Mouse (Mus musculus): ENCODE data around the gene 4930415O20Rik. TPM values are rescaled to one million over a fixed set of nuclear protein-coding genes. Genes with fewer than 3 reads are reported as not detected.

4930415O20Rik gene
- total RNA-seq, 2 experiments from 2014 or later = not detected

DNA sequence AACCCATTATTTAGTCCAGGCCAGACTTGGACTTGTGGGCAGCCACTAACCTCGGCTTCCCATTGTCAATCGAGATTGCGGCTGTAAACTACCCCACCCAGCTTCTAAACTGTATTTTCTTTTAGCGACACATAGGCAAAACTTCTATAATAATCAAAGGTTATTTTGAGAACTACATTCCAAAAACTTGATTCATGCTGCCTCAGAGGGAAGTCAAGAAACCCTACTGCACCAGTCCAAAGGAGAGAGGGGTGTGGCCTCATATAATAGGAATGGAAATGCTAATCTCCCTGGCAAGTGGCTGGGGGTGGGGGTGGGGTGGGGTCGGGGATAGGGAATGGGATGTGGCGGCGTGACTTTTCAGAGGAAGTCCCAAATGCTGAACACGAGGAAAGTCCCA lies 55.3 kb downstream of the 4930415O20Rik start:
- no peak for ATAC-seq (replicated peaks; ENCODE audit: poor library complexity, severe bottlenecking)

DNA sequence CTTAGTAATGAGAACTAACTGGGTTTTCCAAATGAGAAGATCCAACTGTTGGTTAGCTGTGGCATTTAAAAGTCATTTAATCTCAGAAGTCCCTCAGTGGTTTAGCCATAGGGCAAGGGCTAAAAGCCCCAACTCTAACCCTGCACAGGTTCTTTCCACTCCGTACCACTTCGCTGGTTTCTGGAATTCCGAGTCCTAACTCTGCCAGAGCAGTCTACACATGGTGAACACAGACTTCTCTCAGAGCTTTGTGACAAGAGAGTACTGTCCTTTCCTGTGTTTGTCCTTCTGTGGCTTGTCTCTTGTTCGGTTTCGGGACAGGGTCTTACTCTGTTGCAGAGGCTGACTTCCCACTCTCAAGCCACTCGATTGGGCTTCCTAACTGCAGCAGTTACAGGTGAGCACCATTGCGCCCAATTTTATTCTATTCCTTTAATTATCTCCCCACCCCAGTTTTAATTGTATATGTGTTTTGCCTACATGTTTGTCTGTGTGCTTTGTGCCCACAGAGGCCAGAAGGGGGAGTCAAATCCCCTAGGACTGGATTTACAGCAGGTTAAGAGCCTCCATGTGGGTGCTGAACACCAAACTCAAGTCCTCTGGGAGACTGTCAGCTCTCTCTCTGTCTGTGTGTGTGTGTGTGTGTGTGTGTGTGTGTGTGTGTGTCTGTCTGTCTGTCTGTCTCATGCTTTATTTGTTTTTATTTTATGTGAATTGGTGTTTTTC lies 55.8 kb downstream of the 4930415O20Rik start:
- no peak for ATAC-seq (replicated peaks; ENCODE audit: poor library complexity, severe bottlenecking)

DNA sequence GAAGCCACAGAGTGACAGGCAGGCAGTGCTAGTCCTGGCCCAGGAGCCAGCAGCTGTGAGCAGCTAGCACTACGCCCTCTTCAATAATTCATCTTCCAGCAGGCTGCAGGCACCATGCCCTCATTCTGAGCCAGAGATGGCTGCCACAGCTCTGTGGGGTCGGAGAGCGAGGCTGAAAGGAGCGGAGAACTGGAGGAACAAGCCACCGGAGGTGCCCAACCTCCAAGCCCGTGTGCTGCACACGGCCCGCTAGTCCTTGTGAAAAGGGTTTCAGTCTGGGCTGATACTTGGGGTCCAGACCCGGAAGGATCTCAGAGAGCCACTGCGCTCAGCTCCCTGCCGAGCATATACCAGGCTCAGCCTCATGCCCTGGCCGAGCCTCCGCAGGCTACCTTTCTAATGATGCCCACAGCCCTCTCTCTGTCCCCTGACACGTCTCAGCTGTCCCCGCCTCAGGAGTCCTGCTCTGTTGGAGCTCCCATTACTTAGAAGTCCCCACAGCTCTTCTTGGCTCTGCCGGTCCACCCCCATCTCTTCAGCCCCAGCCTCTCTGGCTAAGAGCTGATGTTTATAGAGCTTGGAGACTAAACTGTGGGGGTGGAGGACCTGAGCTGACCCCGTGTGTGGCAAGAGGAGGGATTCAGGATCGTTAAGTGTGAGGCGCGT lies 57.9 kb downstream of the 4930415O20Rik start:
- ATAC-seq (replicated peaks; ENCODE audit: poor library complexity, severe bottlenecking) = 0 out of 2 replicates have a peak, but pooled peaks have one; percentile 31

DNA sequence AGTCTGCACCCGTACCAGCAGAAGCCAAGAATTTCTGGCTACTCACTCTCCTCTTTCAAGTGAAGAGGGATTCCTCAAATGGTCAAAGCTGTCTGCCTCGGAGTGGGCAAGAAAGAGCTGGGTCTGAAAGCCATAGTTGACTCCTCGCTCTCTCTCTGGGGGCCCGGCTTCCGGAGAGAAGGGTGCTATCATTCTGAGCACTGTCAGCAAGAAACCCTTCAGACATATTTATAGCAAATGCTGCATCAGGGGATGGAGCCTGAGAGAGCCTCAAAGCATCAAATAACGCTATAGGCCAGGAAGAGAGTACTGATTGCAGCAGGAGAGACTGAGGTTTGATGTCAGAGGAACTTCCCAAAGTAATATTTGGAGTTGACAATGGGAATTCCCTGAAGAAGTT lies 58.7 kb downstream of the 4930415O20Rik start:
- no peak for ATAC-seq (replicated peaks; ENCODE audit: poor library complexity, severe bottlenecking)

DNA sequence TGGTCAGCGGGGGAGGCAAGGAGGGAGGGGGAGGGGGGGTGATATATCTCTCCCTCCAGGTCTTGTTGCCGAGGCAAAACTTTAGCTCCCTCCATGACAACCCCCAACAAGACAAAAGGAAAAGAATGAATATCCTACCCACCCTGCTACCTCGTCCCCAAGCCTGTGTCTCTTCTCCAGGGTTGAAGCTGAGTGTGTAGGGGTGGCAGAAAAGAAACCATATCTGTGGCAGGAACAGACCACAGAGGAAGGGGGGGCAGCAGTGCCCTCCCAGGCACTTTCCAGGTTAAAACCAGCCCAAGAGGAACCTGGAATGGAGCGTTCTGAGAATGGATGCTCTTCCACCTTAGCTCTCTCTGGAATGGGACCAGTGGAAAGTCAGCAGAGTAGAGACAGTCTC lies 59.7 kb downstream of the 4930415O20Rik start, which contains the start of gene Cacnb3:
Gene Cacnb3 (plus strand): TSS at position 301 of the 400 bp plus-strand sequence.
- no peak for ATAC-seq (replicated peaks; ENCODE audit: poor library complexity, severe bottlenecking)

DNA sequence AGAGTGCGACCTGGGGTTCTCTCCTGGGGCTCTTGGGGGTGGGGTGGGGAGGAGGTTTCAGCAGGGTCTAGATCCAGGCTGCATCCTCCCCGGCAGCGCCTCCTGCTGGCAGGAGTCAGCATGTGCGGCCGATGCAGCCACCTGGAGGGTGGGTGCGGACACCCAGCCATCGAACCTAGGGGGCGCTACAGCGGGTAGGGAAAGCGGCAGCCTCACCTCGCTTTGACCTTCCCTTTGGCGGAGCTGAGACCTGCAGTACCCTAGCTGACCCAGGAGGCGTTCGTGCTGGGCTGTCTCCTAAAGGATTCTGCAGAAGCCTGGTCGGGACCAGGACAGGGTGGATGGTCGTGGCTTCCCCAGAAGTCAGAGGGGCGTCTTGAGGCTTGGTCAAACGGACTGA lies 60.7 kb downstream of the 4930415O20Rik start:
- ATAC-seq (replicated peaks; ENCODE audit: poor library complexity, severe bottlenecking) = peak; percentile 59

DNA sequence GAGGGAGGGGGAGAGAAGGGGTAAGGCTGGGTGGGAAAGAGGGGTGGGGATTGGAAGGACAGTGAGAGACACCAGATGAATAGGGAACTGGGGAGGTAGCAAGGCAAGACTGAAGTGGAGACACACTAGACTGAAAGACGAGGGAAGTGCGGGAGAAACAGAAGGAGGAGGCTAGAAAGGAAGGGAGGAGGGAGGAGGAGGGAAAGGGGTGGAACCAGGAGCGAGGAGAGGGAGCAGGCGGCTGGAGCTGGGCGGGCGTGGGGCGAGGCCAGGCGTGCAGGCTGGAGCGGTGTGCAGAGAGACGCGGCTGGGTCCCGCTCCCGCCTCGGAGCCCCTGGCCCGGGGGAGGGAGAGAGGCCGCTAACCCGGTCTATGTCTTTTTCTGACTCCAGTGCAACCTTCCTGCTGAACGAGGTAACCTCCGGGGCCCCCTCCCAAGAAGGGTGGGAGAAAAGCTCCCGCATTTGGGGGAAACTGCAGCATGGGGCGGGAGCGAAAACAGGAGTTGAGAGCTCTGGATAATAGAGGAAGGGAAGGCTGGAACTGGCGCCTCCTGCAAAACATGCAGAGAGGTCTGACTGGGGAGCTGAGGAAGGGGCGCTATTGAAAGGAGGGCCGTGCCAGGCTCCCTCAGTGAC lies 61.4 kb downstream of the 4930415O20Rik start:
- no peak for ATAC-seq (replicated peaks; ENCODE audit: poor library complexity, severe bottlenecking)

DNA sequence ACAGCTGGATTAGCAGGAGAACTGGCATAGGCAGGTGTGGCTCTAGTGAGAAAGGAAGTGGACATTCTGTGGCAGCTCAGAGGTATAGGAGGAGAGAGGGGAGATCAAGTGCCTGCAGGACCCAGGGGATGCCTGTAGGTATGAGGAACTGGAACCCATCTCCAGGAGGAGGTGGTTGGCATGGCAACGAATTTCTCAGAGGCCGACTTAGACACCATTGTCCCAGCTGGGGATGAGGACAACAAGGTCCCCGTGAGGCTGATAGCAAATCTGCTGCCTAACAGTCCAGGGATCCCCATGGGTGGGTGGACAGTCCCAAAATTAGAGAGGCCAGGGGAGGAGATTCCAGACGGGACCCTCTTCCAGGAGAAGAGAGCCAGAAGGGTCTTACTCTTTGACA lies 62.1 kb downstream of the 4930415O20Rik start:
- ATAC-seq (replicated peaks; ENCODE audit: poor library complexity, severe bottlenecking) = no peak

DNA sequence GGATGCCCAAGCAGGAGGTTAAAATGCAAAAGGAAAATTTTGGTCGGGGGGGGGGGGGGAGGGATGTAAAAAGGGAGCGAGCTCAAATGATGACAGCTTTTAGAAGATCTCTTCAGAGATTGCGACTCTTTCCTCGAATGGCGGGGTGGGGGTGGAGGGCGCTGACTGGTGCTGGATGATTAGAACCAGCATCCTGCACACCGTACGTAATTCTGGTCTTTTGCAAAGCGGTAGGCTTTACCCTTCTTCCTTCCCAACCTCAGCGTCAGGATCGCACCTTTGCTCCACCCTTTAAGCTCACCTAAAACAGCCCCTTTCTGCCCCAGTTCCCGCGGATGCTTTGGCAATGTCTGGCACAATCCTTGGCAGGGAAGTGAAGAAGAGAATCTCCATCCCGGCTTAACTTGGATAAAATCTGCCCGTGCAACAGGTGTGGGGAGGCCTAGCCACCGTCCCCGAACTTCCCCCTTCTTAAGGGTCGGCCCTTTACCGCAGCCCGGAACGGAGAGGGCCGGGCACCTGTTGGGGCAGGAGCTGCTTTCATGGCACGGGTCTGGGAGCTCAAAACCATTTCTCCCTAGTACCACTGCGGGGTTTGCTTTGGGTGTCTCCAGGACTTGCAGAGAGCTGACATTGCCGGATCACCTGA lies 63.1 kb downstream of the 4930415O20Rik start:
- ATAC-seq (replicated peaks; ENCODE audit: poor library complexity, severe bottlenecking) = no peak

DNA sequence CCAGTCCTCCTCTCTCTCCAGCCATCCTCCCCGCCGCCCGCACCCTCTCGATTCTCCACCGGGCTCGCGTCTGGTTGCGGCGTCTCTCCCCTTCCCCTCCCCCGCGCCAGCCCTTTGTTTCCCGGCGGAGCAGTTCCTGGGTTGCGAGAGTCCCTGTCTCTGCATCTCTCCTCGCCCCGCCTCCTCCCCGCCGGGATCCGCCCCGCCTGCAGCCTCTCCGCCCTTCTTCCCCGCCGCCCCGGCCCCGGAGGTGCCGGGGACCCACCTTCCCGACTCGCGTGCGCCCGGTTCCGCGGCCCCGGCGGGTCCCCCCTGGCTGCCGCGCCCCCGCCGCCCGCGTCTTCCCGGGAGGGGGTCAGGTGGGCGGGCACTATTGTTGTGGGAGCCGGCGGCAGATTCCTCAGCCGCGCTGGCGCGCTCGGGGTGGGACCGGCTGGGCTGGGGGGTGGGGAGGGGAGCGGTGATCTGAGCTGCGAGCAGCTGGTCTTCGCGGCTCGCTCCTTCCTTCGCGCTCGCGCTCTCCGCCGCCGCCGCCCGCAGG lies 63.8 kb downstream of the 4930415O20Rik start:
- peak; percentile 42 for ATAC-seq (replicated peaks; ENCODE audit: poor library complexity, severe bottlenecking)

DNA sequence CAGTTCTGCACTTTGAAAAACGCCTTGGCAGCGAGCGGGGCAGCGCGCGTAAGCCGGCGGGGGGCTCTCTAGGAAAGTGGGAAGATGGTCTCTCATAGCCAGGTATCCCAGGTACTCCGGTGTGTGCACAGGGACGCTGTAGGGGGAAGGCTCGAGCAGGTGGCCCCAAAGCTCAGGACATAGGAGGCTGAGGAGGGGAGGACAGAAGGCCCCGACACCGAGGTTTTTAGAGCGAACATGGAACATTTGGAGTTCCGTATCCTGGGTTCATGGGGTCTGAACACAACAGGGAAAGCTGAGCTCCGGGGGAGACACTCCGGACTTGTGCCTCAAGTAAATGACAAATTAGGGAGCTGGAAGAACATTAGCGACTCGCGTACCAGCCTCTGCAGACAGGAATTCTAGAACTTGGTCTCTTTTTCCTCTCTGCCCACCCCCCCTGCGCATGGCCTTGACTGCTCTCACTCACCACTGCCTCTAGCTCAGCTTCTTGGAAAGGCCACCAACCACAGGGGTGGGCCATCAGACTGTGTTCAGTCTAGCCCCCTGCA lies 64.6 kb downstream of the 4930415O20Rik start:
- ATAC-seq (replicated peaks; ENCODE audit: poor library complexity, severe bottlenecking) = no peak

DNA sequence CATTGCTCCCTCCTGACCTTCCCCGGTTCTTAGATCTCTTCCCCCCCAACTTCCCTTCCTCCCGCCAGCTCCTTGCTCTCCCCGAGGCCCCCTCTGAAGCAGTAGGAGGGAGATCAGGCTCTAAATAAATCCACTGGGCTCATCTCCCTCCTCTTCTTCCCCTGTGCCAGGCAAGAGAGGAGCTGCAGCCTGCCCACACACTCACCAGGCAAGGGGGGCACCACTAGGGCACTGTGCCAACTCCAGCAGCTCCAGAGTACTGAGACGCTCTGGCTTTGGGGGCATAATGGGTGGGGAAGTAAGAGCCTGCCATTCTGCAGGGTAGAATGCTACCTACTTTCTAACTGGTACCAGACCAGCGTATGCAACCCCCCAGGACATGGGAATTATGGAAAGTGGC lies 65.7 kb downstream of the 4930415O20Rik start:
- no peak for ATAC-seq (replicated peaks; ENCODE audit: poor library complexity, severe bottlenecking)

DNA sequence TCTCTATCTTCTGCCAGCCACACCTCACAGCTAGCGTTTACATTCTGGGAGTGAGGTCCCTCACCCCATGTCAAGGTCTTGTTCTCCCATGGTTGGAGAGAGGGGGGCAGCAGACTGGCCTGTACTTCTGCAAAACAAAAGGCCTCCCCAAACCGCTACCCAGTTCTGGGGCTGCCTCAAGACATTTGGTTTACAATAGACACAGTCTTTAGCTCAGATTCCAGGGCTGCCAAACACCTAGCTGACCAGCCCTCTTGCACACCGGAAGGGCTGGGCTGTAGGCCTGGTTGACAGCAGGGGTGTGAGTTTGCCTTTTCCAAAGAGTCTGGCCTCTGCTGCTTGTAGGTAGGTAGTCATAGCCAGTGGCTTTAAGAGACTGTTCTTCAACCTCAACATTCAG lies 66.4 kb downstream of the 4930415O20Rik start:
- no peak for ATAC-seq (replicated peaks; ENCODE audit: poor library complexity, severe bottlenecking)

Other genes with a start within 250 kb of the 4930415O20Rik start
- gene Olfr284, start 230.0 kb upstream of the 4930415O20Rik start, total RNA-seq (2014; fragmentation: Nextera tagmentation) = not detected in 2 replicates
- gene Olfr284, start 230.0 kb upstream of the 4930415O20Rik start, total RNA-seq (2017) = not detected in 2 replicates
- gene Olfr283, start 190.1 kb upstream of the 4930415O20Rik start, total RNA-seq (2014; fragmentation: Nextera tagmentation) = not detected in 2 replicates
- not detected in 2 replicates for gene Olfr283, start 190.1 kb upstream of the 4930415O20Rik start, total RNA-seq (2017)
- gene Olfr282, start 139.8 kb upstream of the 4930415O20Rik start, total RNA-seq (2014; fragmentation: Nextera tagmentation) = not detected in 2 replicates
- not detected in 2 replicates for gene Olfr282, start 139.8 kb upstream of the 4930415O20Rik start, total RNA-seq (2017)
- gene Olfr281, start 118.4 kb upstream of the 4930415O20Rik start, total RNA-seq (2014; fragmentation: Nextera tagmentation) = not detected in 2 replicates
- not detected in 2 replicates for gene Olfr281, start 118.4 kb upstream of the 4930415O20Rik start, total RNA-seq (2017)
- gene OR5BS1P, start 101.1 kb upstream of the 4930415O20Rik start, total RNA-seq (2014; fragmentation: Nextera tagmentation) = not detected in 2 replicates
- not detected in 2 replicates for gene OR5BS1P, start 101.1 kb upstream of the 4930415O20Rik start, total RNA-seq (2017)
- not detected in 2 replicates for gene Lalba, start 88.3 kb upstream of the 4930415O20Rik start, total RNA-seq (2014; fragmentation: Nextera tagmentation)
- not detected in 2 replicates for gene Lalba, start 88.3 kb upstream of the 4930415O20Rik start, total RNA-seq (2017)
- gene Olfr279, start 78.6 kb upstream of the 4930415O20Rik start, total RNA-seq (2014; fragmentation: Nextera tagmentation) = not detected in 2 replicates
- not detected in 2 replicates for gene Olfr279, start 78.6 kb upstream of the 4930415O20Rik start, total RNA-seq (2017)
- gene Kansl2, start 36.7 kb upstream of the 4930415O20Rik start, total RNA-seq (2014; fragmentation: Nextera tagmentation) = 67.5 and 74.5 TPM in 2 replicates
- 58.9 and 61.0 TPM in 2 replicates for gene Kansl2, start 36.7 kb upstream of the 4930415O20Rik start, total RNA-seq (2017)
- 53.4 and 57.0 TPM in 2 replicates for gene Ccnt1, start 81 bp upstream of the 4930415O20Rik start, total RNA-seq (2014; fragmentation: Nextera tagmentation)
- 57.3 and 70.4 TPM in 2 replicates for gene Ccnt1, start 81 bp upstream of the 4930415O20Rik start, total RNA-seq (2017)
- 1.8 and 3.1 TPM in 2 replicates for gene Adcy6, start 39.1 kb downstream of the 4930415O20Rik start, total RNA-seq (2014; fragmentation: Nextera tagmentation)
- 2.1 and 2.9 TPM in 2 replicates for gene Adcy6, start 39.1 kb downstream of the 4930415O20Rik start, total RNA-seq (2017)
- not detected in 2 replicates for gene Cacnb3, start 59.8 kb downstream of the 4930415O20Rik start, total RNA-seq (2014; fragmentation: Nextera tagmentation)
- gene Cacnb3, start 59.8 kb downstream of the 4930415O20Rik start, total RNA-seq (2017) = not detected in 2 replicates
- gene Ddx23, start 91.9 kb downstream of the 4930415O20Rik start, total RNA-seq (2014; fragmentation: Nextera tagmentation) = 76.1 and 82.1 TPM in 2 replicates
- gene Ddx23, start 91.9 kb downstream of the 4930415O20Rik start, total RNA-seq (2017) = 79.5 and 103 TPM in 2 replicates
- 0.11 and 0.39 TPM in 2 replicates for gene Rnd1, start 106.5 kb downstream of the 4930415O20Rik start, total RNA-seq (2014; fragmentation: Nextera tagmentation)
- 0.67 and 2.7 TPM in 2 replicates for gene Rnd1, start 106.5 kb downstream of the 4930415O20Rik start, total RNA-seq (2017)
- gene Ccdc65, start 137.2 kb downstream of the 4930415O20Rik start, total RNA-seq (2014; fragmentation: Nextera tagmentation) = not detected in 2 replicates
- not detected in 2 replicates for gene Ccdc65, start 137.2 kb downstream of the 4930415O20Rik start, total RNA-seq (2017)
- gene Fkbp11, start 157.2 kb downstream of the 4930415O20Rik start, total RNA-seq (2014; fragmentation: Nextera tagmentation) = 37.6 and 39.9 TPM in 2 replicates
- 63.8 and 66.3 TPM in 2 replicates for gene Fkbp11, start 157.2 kb downstream of the 4930415O20Rik start, total RNA-seq (2017)
- gene Arf3, start 192.2 kb downstream of the 4930415O20Rik start, total RNA-seq (2014; fragmentation: Nextera tagmentation) = 39.0 and 41.4 TPM in 2 replicates
- gene Arf3, start 192.2 kb downstream of the 4930415O20Rik start, total RNA-seq (2017) = 29.9 and 32.7 TPM in 2 replicates
- 0.47 TPM in 1 of 2 replicates, not detected in the other for gene Wnt10b, start 207.1 kb downstream of the 4930415O20Rik start, total RNA-seq (2014; fragmentation: Nextera tagmentation)
- gene Wnt10b, start 207.1 kb downstream of the 4930415O20Rik start, total RNA-seq (2017) = 0.26 TPM in 1 of 2 replicates, not detected in the other
- gene Wnt1, start 218.9 kb downstream of the 4930415O20Rik start, total RNA-seq (2014; fragmentation: Nextera tagmentation) = not detected in 2 replicates
- not detected in 2 replicates for gene Wnt1, start 218.9 kb downstream of the 4930415O20Rik start, total RNA-seq (2017)
- not detected in 2 replicates for gene Ddn, start 238.5 kb downstream of the 4930415O20Rik start, total RNA-seq (2014; fragmentation: Nextera tagmentation)
- gene Ddn, start 238.5 kb downstream of the 4930415O20Rik start, total RNA-seq (2017) = not detected in 2 replicates

Data from granulocyte monocyte progenitor cell, adult 5-6 weeks (primary cell).